Mouse (Mus musculus): ENCODE measurements at regions not wholly inside any gene's neighbourhood (a gene's known extent, or its start where the extent isn't known, plus 50 kb on each side); places are given as distances from the start of the nearest gene placed in this dataset.

- WGBS = 97% methylated on average over 12 of the region's 12 CpGs
- no peaks in the 10 kb centered on the region for H3K27me3 ChIP-seq (ENCODE audit: low read depth, poor library complexity, severe bottlenecking)
- no peak for DNase-seq (ENCODE audit: low spot score)
- no peaks in the 10 kb centered on the region for H3K9me3 ChIP-seq (replicated peaks)
- H3K36me3 ChIP-seq = no peaks in the 10 kb centered on the region
- no peak overlapping the region for H3K4me3 ChIP-seq
- no peaks in the 10 kb centered on the region for H3K4me1 ChIP-seq
- H3K27ac ChIP-seq = no peak overlapping the region
Observed at GRCm38 (mm10) chr3:21833111-21833510, 243.3 kb upstream of the Tbl1xr1 start.

DNA sequence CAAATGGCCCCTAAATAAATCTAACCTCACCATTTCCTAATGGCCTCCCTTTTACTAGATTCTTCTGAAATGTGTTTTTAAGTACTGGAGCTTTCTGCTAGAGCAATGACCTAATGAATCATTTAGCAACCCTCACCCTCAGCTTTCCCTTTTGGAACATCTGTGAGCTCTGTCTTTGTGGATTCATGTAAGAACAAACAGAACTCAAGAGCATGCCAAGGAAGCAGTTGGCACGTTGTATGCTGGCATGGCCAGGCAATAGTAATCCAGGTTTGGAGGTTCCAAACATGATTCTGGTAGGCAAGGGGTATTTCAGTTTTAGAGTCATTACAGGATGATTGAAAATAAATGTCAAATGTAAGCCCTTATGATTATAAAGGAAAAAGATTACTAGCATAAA, 240.9 kb upstream of the Tbl1xr1 start:
- Histone ChIP-seq H3K4me3 (no peak overlapping the region), H3K9me3 (replicated peaks) (no peaks in the 10 kb centered on the region), H3K36me3 (no peaks in the 10 kb centered on the region), H3K27ac (no peak overlapping the region), H3K27me3 (ENCODE audit: low read depth, poor library complexity, severe bottlenecking) (no peaks in the 10 kb centered on the region), H3K4me1 (no peaks in the 10 kb centered on the region)
- DNase-seq (ENCODE audit: low spot score) = no peak
- WGBS = 87% methylated on average over 1 of the region's 1 CpGs

DNA sequence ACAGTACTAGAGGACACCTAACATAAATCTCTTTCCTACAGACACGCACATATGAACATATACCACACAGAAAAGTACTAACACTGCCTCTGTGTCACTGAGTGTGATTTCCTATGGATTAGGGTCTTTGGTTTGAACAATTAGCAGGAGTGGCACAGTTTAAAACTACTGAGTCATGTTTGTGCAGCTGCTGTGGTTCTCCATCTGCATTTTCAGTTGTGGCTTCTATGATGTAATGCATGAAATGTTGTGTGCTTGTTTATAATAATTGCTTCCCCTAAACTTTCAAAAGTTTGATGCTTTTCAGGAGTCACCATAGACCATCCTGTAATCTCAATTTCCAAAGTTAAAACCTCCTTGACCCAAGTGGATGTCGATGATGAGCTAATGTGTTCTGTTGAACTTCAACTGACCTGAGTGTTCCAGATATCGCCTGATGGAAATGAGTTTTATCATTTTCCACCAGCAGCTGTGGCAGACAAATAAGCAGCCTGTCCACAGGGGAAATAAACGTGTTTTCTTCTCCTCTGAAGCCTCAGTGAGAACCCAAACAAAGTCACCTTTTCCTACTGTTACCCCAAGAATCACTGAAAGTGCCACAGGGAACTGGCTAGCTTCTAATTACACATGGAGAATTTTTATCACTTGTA, 239.0 kb upstream of the Tbl1xr1 start:
- H3K27ac ChIP-seq = no peak overlapping the region
- WGBS = 74% methylated on average over 4 of the region's 4 CpGs
- no peak overlapping the region for H3K4me3 ChIP-seq
- H3K27me3 ChIP-seq (ENCODE audit: low read depth, poor library complexity, severe bottlenecking) = no peaks in the 10 kb centered on the region
- DNase-seq (ENCODE audit: low spot score) = no peak
- no peaks in the 10 kb centered on the region for H3K4me1 ChIP-seq
- no peaks in the 10 kb centered on the region for H3K36me3 ChIP-seq
- H3K9me3 ChIP-seq (replicated peaks) = no peaks in the 10 kb centered on the region

GRCm38 (mm10) chr3:21840751-21841488, 235.5 kb upstream of the Tbl1xr1 start:
- 64% methylated on average over 5 of the region's 5 CpGs for WGBS
- H3K36me3 ChIP-seq = no peaks in the 10 kb centered on the region
- H3K4me1 ChIP-seq = no peaks in the 10 kb centered on the region
- H3K4me3 ChIP-seq = no peak overlapping the region
- H3K27ac ChIP-seq = no peak overlapping the region
- H3K27me3 ChIP-seq (ENCODE audit: low read depth, poor library complexity, severe bottlenecking) = no peaks in the 10 kb centered on the region
- no peaks in the 10 kb centered on the region for H3K9me3 ChIP-seq (replicated peaks)
- no peak for DNase-seq (ENCODE audit: low spot score)

GRCm38 (mm10) chr3:21841506-21841905, 234.9 kb upstream of the Tbl1xr1 start:
- H3K36me3 ChIP-seq = no peaks in the 10 kb centered on the region
- no peaks in the 10 kb centered on the region for H3K9me3 ChIP-seq (replicated peaks)
- no peaks in the 10 kb centered on the region for H3K4me1 ChIP-seq
- H3K27ac ChIP-seq = no peak overlapping the region
- DNase-seq (ENCODE audit: low spot score) = no peak
- H3K4me3 ChIP-seq = no peak overlapping the region
- WGBS = 100% methylated on average over 1 of the region's 1 CpGs
- no peaks in the 10 kb centered on the region for H3K27me3 ChIP-seq (ENCODE audit: low read depth, poor library complexity, severe bottlenecking)

- DNase-seq (ENCODE audit: low spot score) = no peak
- no peak overlapping the region for H3K4me3 ChIP-seq
- no peak overlapping the region for H3K27ac ChIP-seq
- H3K9me3 ChIP-seq (replicated peaks) = no peaks in the 10 kb centered on the region
- no peaks in the 10 kb centered on the region for H3K4me1 ChIP-seq
- no peaks in the 10 kb centered on the region for H3K36me3 ChIP-seq
- no peaks in the 10 kb centered on the region for H3K27me3 ChIP-seq (ENCODE audit: low read depth, poor library complexity, severe bottlenecking)
- 72% methylated on average over 10 of the region's 10 CpGs for whole genome bisulfite sequencing
Observed at GRCm38 (mm10) chr3:21842545-21843291, 233.7 kb upstream of the Tbl1xr1 start.

DNA sequence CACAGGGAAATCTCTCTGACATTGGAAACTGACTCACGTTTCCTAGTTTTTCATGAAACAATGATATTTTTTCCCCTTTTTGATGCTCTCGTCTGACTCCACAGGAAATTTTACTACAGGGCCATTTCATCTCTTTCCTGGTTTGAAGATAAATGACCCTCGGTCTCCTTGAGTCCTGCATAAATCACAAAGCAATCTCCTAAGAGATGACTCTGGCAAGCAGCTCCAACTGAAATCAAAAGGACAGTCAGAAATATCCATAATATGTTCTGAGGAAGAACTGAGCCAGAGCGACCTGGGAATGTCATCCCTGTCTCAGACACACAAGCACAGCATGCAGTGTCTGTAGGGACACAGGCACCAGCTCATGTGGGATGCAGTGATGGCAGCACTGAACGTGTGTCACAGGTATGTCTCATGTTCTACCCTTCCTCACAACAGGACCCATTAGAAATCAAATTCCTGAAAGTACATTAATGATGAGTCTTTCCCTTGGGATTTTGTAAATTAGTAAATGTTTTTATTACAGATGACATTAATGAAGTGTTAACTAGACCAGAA, 233.1 kb upstream of the Tbl1xr1 start:
- 57% methylated on average over 5 of the region's 5 CpGs for WGBS
- DNase-seq (ENCODE audit: low spot score) = no peak
- H3K27ac ChIP-seq = no peak overlapping the region
- H3K4me1 ChIP-seq = no peaks in the 10 kb centered on the region
- H3K9me3 ChIP-seq (replicated peaks) = no peaks in the 10 kb centered on the region
- H3K36me3 ChIP-seq = no peaks in the 10 kb centered on the region
- no peaks in the 10 kb centered on the region for H3K27me3 ChIP-seq (ENCODE audit: low read depth, poor library complexity, severe bottlenecking)
- H3K4me3 ChIP-seq = no peak overlapping the region

DNA sequence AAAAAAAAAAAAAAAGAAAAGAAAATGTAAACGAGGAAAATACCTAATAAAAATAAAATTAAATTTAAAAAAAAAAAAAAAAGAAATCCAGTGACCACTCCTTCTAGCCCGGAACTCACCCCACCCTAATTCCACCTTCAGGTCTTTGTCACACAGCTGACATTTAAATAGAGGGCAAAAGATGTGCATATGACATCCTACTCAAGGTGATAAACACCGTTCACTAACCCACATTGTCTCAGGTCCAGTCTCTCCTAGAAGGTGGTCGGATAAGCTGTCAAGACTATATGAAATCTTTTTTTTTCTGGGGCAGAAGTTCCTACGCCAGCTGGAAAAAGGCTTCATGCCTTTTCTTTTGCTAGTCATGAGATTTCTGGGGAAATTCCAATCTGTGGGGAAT, 226.6 kb upstream of the Tbl1xr1 start:
- Histone ChIP-seq H3K27ac (no peak overlapping the region), H3K9me3 (replicated peaks) (no peaks in the 10 kb centered on the region), H3K4me1 (no peaks in the 10 kb centered on the region), H3K4me3 (no peak overlapping the region), H3K36me3 (no peaks in the 10 kb centered on the region), H3K27me3 (ENCODE audit: low read depth, poor library complexity, severe bottlenecking) (no peaks in the 10 kb centered on the region)
- no peak for DNase-seq (ENCODE audit: low spot score)
- 92% methylated on average over 5 of the region's 5 CpGs for whole genome bisulfite sequencing

- H3K27ac ChIP-seq = no peak overlapping the region
- H3K27me3 ChIP-seq (ENCODE audit: low read depth, poor library complexity, severe bottlenecking) = no peaks in the 10 kb centered on the region
- H3K4me1 ChIP-seq = no peaks in the 10 kb centered on the region
- DNase-seq (ENCODE audit: low spot score) = no peak
- no peak overlapping the region for H3K4me3 ChIP-seq
- no peaks in the 10 kb centered on the region for H3K36me3 ChIP-seq
- H3K9me3 ChIP-seq (replicated peaks) = no peaks in the 10 kb centered on the region
- 91% methylated on average over 2 of the region's 2 CpGs for WGBS
Observed at GRCm38 (mm10) chr3:21850977-21851376, 225.5 kb upstream of the Tbl1xr1 start.

- Histone ChIP-seq H3K9me3 (replicated peaks) (no peaks in the 10 kb centered on the region), H3K27ac (no peak overlapping the region), H3K27me3 (ENCODE audit: low read depth, poor library complexity, severe bottlenecking) (no peaks in the 10 kb centered on the region), H3K4me3 (no peak overlapping the region), H3K4me1 (0 out of 2 replicates have a peak, but pooled peaks cover 1% of the 10 kb centered on the region), H3K36me3 (no peaks in the 10 kb centered on the region)
- DNase-seq (ENCODE audit: low spot score) = no peak
- 74% methylated on average over 2 of the region's 2 CpGs for WGBS
Observed at GRCm38 (mm10) chr3:21854340-21854739, 222.1 kb upstream of the Tbl1xr1 start.

- Histone ChIP-seq H3K4me3 (no peak overlapping the region), H3K9me3 (replicated peaks) (no peaks in the 10 kb centered on the region), H3K4me1 (0 out of 2 replicates have a peak, but pooled peaks cover 4% of the 10 kb centered on the region), H3K36me3 (no peaks in the 10 kb centered on the region), H3K27me3 (ENCODE audit: low read depth, poor library complexity, severe bottlenecking) (no peaks in the 10 kb centered on the region), H3K27ac (no peak overlapping the region)
- WGBS = 86% methylated on average over 1 of the region's 1 CpGs
- DNase-seq (ENCODE audit: low spot score) = no peak
Observed at GRCm38 (mm10) chr3:21859436-21859835, 217.0 kb upstream of the Tbl1xr1 start.

GRCm38 (mm10) chr3:21860915-21861635, 215.4 kb upstream of the Tbl1xr1 start:
- WGBS = 80% methylated on average over 4 of the region's 4 CpGs
- no peaks in the 10 kb centered on the region for H3K9me3 ChIP-seq (replicated peaks)

More at GRCm38 (mm10) chr3:21860915-21861635, 215.4 kb upstream of the Tbl1xr1 start:
- DNase-seq (ENCODE audit: low spot score) = no peak
- Histone ChIP-seq H3K27me3 (ENCODE audit: low read depth, poor library complexity, severe bottlenecking) (no peaks in the 10 kb centered on the region), H3K36me3 (no peaks in the 10 kb centered on the region), H3K4me1 (0 out of 2 replicates have a peak, but pooled peaks cover 4% of the 10 kb centered on the region), H3K27ac (no peak overlapping the region), H3K4me3 (no peak overlapping the region)
